Mouse (Mus musculus) testis, postnatal 10 days (tissue): ENCODE data around the gene Gucy2d.

ENCODE experiments used
- DNase-seq: peaks from one replicate; pipeline ENCODE4 v3.0.0; 2021; ENCODE audit warnings: low spot score

Gucy2d gene

GRCm38 (mm10) chr7:98447585-98448308, 7.5 kb downstream of the Gucy2d start:
- DNase-seq: no peak

- DNase-seq: no peak
These were observed 8.1 kb downstream of the Gucy2d start for GRCm38 (mm10) chr7:98448309-98448630.

- DNase-seq: no peak
These were observed 9.5 kb downstream of the Gucy2d start for GRCm38 (mm10) chr7:98449696-98450095.

GRCm38 (mm10) chr7:98454397-98455120, 14.3 kb downstream of the Gucy2d start:
- no peak for DNase-seq

- DNase-seq: no peak
These were observed 20.1 kb downstream of the Gucy2d start for GRCm38 (mm10) chr7:98460319-98460718.

- no peak for DNase-seq
These were observed 28.9 kb downstream of the Gucy2d start for GRCm38 (mm10) chr7:98469089-98469488.

- no peak for DNase-seq
These were observed 32.3 kb downstream of the Gucy2d start for GRCm38 (mm10) chr7:98472529-98472928.

GRCm38 (mm10) chr7:98474558-98474957, 34.3 kb downstream of the Gucy2d start:
- DNase-seq: no peak

GRCm38 (mm10) chr7:98477153-98477552, 36.9 kb downstream of the Gucy2d start:
- DNase-seq: no peak

GRCm38 (mm10) chr7:98480481-98480880, 40.3 kb downstream of the Gucy2d start:
- no peak for DNase-seq

- DNase-seq: peak; percentile 88
These were observed 41.0 kb downstream of the Gucy2d start for GRCm38 (mm10) chr7:98481066-98481734.

GRCm38 (mm10) chr7:98481861-98482260, 41.6 kb downstream of the Gucy2d start:
- no peak for DNase-seq

GRCm38 (mm10) chr7:98482551-98483267, 42.5 kb downstream of the Gucy2d start:
- no peak for DNase-seq

- no peak for DNase-seq
These were observed 43.0 kb downstream of the Gucy2d start for GRCm38 (mm10) chr7:98483268-98483607.

- DNase-seq: no peak
These were observed 44.7 kb downstream of the Gucy2d start for GRCm38 (mm10) chr7:98484878-98485277.

- no peak for DNase-seq
These were observed 45.3 kb downstream of the Gucy2d start for GRCm38 (mm10) chr7:98485508-98485907.

- no peak for DNase-seq
These were observed 46.3 kb downstream of the Gucy2d start for GRCm38 (mm10) chr7:98486471-98486917.

- no peak for DNase-seq
These were observed 47.2 kb downstream of the Gucy2d start for GRCm38 (mm10) chr7:98487202-98487980.

- no peak for DNase-seq
These were observed 48.3 kb downstream of the Gucy2d start for GRCm38 (mm10) chr7:98488398-98489130.

- peak; percentile 68 for DNase-seq
These were observed 48.9 kb downstream of the Gucy2d start, which contains the start of gene Lrrc32 for GRCm38 (mm10) chr7:98489131-98489530. Lrrc32 (plus strand) TSS chr7:98489283.

- peak; percentile 92 for DNase-seq
These were observed 49.4 kb downstream of the Gucy2d start for GRCm38 (mm10) chr7:98489623-98490084.
